Mouse (Mus musculus) bone marrow macrophage, adult 2 months (primary cell): Measurements from ENCODE around the gene Plekhf1.

ENCODE experiments used
- CTCF ChIP-seq: IDR thresholded peaks from 2 replicates; pipeline ENCODE4 v1.5.1; 2012; ENCODE audit warnings: low read depth, mild to moderate bottlenecking, low read length, moderate library complexity
- POLR2A ChIP-seq: IDR thresholded peaks from 2 replicates; pipeline ENCODE4 v1.6.1; 2012; ENCODE audit warnings: mild to moderate bottlenecking, low read depth, low read length, borderline replicate concordance

DNA sequence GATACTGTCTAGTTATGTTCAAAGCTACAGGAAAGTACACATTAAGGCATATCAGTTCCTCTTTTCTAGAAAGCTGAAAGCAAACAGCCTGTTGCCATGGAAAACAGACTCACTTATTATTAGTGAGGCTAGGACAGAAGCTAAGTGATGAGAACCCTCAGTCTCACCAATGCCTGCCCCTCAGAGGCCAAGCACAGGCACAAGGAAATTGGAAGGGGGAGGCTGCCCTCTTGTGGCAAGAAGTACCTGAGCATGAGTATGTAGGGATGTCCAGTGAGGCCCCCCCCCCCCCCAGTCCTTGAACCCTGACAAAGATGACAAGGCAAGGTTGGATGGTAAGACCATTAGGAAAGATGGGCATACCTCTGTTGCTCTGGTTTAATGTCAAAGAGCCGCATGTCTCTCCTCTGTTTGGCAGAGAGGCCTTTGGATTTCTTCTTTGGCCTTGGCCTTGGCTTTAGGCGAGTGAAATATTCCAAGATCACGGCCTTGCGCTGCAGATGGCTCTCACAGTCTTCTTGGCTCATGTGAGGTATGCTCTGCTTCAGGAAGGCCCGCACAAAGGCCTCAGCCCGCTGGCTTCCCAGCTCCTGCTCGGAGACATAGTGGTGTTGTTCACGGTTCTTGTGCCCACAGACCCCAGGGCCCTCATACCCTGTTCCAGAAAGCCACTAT, 39.3 kb upstream of the Plekhf1 start:
- TF ChIP-seq CTCF (no peak), POLR2A (no peak)
